Mouse (Mus musculus) WW6 (cell line): ENCODE data around the gene Agbl5.

Source experiments
- DNase-seq: peaks from one replicate; pipeline ENCODE4 v3.0.0-alpha.2; 2013; ENCODE audit warnings: low read depth, low spot score

Agbl5 gene

GRCm38 (mm10) chr5:30887331-30887761 lies 1.1 kb upstream of the Agbl5 start:
- DNase-seq, result peak; percentile 79

GRCm38 (mm10) chr5:30887858-30888336 lies 597 bp upstream of the Agbl5 start:
- DNase-seq, result peak; percentile 85

- DNase-seq, result peak; percentile 47
Observed at GRCm38 (mm10) chr5:30889088-30889754, 727 bp downstream of the Agbl5 start.

- no peak for DNase-seq
Observed at GRCm38 (mm10) chr5:30890375-30890774, 1.9 kb downstream of the Agbl5 start.

- DNase-seq, result no peak
Observed at GRCm38 (mm10) chr5:30901860-30902259, 13.4 kb downstream of the Agbl5 start.

GRCm38 (mm10) chr5:30907413-30908059 lies 19.0 kb downstream of the Agbl5 start, which contains the start of gene Ost4:
Gene Ost4 (minus strand): TSS chr5:30907788.
- DNase-seq, result peak; percentile 94

- no peak for DNase-seq
Observed at GRCm38 (mm10) chr5:30908426-30909299, 20.2 kb downstream of the Agbl5 start.

GRCm38 (mm10) chr5:30909300-30909659 lies 20.8 kb downstream of the Agbl5 start:
- DNase-seq, result no peak

- no peak for DNase-seq
Observed at GRCm38 (mm10) chr5:30909863-30910262, 21.4 kb downstream of the Agbl5 start.

GRCm38 (mm10) chr5:30910481-30910880 lies 22.0 kb downstream of the Agbl5 start:
- DNase-seq, result no peak

- DNase-seq, result no peak
Observed at GRCm38 (mm10) chr5:30912156-30912555, 23.7 kb downstream of the Agbl5 start.

- no peak for DNase-seq
Observed at GRCm38 (mm10) chr5:30913060-30913841, 24.8 kb downstream of the Agbl5 start, which contains the start of gene Emilin1. Gene Emilin1 (plus strand): TSS chr5:30913402.

- DNase-seq, result no peak
Observed at GRCm38 (mm10) chr5:30914101-30914635, 25.7 kb downstream of the Agbl5 start.

- no peak for DNase-seq
Observed at GRCm38 (mm10) chr5:30914849-30915248, 26.4 kb downstream of the Agbl5 start.

- DNase-seq, result no peak
Observed at GRCm38 (mm10) chr5:30915456-30915855, 27.0 kb downstream of the Agbl5 start.

- DNase-seq, result peak; percentile 84
Observed at GRCm38 (mm10) chr5:30915974-30916433, 27.5 kb downstream of the Agbl5 start.

- DNase-seq, result no peak
Observed at GRCm38 (mm10) chr5:30916841-30917240, 28.3 kb downstream of the Agbl5 start.

- no peak for DNase-seq
Observed at GRCm38 (mm10) chr5:30917348-30917747, 28.9 kb downstream of the Agbl5 start.

GRCm38 (mm10) chr5:30917891-30918670 lies 29.6 kb downstream of the Agbl5 start:
- DNase-seq, result no peak

- DNase-seq, result no peak
Observed at GRCm38 (mm10) chr5:30918691-30919090, 30.2 kb downstream of the Agbl5 start.
